Comparison of ENCODE assay signal across 10 mouse cellular contexts in the genomic region with DNA sequence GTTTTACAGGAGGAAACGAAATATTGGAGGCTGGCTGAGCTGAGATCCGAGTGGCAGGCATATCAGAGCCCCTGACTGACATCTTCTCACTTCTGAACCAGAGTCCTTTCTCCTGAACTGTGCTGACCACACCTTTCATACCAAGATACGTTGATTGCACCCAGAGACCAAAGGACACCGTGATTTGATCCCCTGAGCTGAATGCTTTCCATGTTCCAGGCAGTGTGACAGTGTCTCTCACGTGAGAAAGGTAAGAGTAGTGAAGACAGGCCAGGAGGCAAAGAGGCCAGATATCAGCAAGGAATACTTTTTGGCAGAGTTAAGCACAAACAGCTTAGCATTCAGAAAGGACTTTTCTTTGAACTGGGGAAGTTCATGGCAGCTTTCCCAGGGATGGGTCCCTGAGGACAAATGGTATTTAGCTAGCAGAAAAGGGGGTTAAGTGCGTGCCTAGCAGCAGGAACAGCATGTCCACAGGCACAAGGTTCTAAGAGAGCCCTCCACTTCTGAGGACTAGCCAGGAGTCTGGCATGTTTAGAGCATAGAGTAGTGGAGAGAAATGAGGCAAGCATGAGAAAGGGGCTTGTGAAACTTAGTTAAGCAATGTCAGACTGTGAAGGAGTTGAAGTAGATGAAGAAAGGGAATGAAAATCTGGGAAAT.
DNase-seq lines count a peak whose midpoint lies in the region; ATAC-seq and TF ChIP-seq lines count a peak whose summit lies in the region.
"Had no signal": no experiment of that assay in that cellular context is flagged by ENCODE, and none has a peak within 500 bp of the region (broad histone marks: within the 10 kb centered on the region; RNA-seq: fewer than 3 reads in every experiment).

No protein-coding gene starts in this region.

- H3K27ac ChIP-seq in limb, embryonic 13.5 days, result no peak overlapping the region; the same call in 1 of the 2 replicates
- H3K27ac ChIP-seq in limb, embryonic 10.5 days, result no peak overlapping the region
- peak overlapping the region; percentile 29; the same call in 1 of the 2 replicates for H3K27ac ChIP-seq in intestine, embryonic 16.5 days (ENCODE audit: low read length)
- H3K27ac ChIP-seq in liver, postnatal 0 days (ENCODE audit: low read depth), result no peak overlapping the region
- H3K27ac ChIP-seq: forebrain, embryonic 15.5 days; limb, embryonic 15.5 days had no signal

- no peak for TF ChIP-seq EP300 in liver, postnatal 0 days (IDR thresholded peaks at IDR 0.05; ENCODE audit: low read depth)

- H3K4me3 ChIP-seq in limb, embryonic 13.5 days, result no peak overlapping the region
- H3K4me3 ChIP-seq in limb, embryonic 10.5 days, result no peak overlapping the region
- no peak overlapping the region for H3K4me3 ChIP-seq in intestine, embryonic 16.5 days (ENCODE audit: low read length)
- no peak overlapping the region for H3K4me3 ChIP-seq in liver, postnatal 0 days (ENCODE audit: low read depth, low read length)
- H3K4me3 ChIP-seq: forebrain, embryonic 15.5 days; limb, embryonic 15.5 days had no signal

- no peak overlapping the region for H3K4me2 ChIP-seq in limb, embryonic 13.5 days (replicated peaks)
- no peak overlapping the region for H3K4me2 ChIP-seq in intestine, embryonic 16.5 days (ENCODE audit: low read depth, low read length)
- no peak overlapping the region for H3K4me2 ChIP-seq in liver, postnatal 0 days (ENCODE audit: low read depth, low read length)
- H3K4me2 ChIP-seq: forebrain, embryonic 15.5 days; limb, embryonic 15.5 days had no signal

- no peaks in the 10 kb centered on the region for H3K9me3 ChIP-seq in limb, embryonic 13.5 days
- no peaks in the 10 kb centered on the region for H3K9me3 ChIP-seq in limb, embryonic 10.5 days (replicated peaks)
- no peaks in the 10 kb centered on the region for H3K9me3 ChIP-seq in intestine, embryonic 16.5 days (ENCODE audit: control insufficient read depth, low read length)
- no peaks in the 10 kb centered on the region for H3K9me3 ChIP-seq in liver, postnatal 0 days (ENCODE audit: low read length)
- H3K9me3 ChIP-seq: forebrain, embryonic 15.5 days; limb, embryonic 15.5 days had no signal

- H3K9ac ChIP-seq in limb, embryonic 13.5 days, result no peak overlapping the region
- no peak overlapping the region for H3K9ac ChIP-seq in intestine, embryonic 16.5 days (ENCODE audit: low read depth, low read length)
- no peak overlapping the region for H3K9ac ChIP-seq in liver, postnatal 0 days (replicated peaks)
- H3K9ac ChIP-seq: forebrain, embryonic 15.5 days; limb, embryonic 15.5 days had no signal

- no peak for TF ChIP-seq CTCF in liver, postnatal 0 days (IDR thresholded peaks at IDR 0.05; ENCODE audit: low read depth)

- H3K4me1 ChIP-seq in limb, embryonic 13.5 days, result peaks cover 10% of the 10 kb centered on the region
- no peaks in the 10 kb centered on the region for H3K4me1 ChIP-seq in limb, embryonic 10.5 days
- no peaks in the 10 kb centered on the region; the same call in 1 of the 2 replicates for H3K4me1 ChIP-seq in intestine, embryonic 16.5 days (ENCODE audit: control insufficient read depth, insufficient read depth, low read length)
- no peaks in the 10 kb centered on the region for H3K4me1 ChIP-seq in liver, postnatal 0 days (ENCODE audit: insufficient read depth)
- H3K4me1 ChIP-seq: forebrain, embryonic 15.5 days had no signal

- H3K36me3 ChIP-seq in limb, embryonic 13.5 days, result no peaks in the 10 kb centered on the region
- H3K36me3 ChIP-seq in limb, embryonic 10.5 days, result no peaks in the 10 kb centered on the region
- no peaks in the 10 kb centered on the region for H3K36me3 ChIP-seq in intestine, embryonic 16.5 days (ENCODE audit: control insufficient read depth, insufficient read depth, low read length)
- no peaks in the 10 kb centered on the region for H3K36me3 ChIP-seq in liver, postnatal 0 days (replicated peaks; ENCODE audit: insufficient read depth, low read length)
- H3K36me3 ChIP-seq: forebrain, embryonic 15.5 days; limb, embryonic 15.5 days had no signal

- WGBS in limb, embryonic 13.5 days, result 46% methylated on average over 6 of the region's 6 CpGs
- 67% methylated on average over 6 of the region's 6 CpGs for WGBS in limb, embryonic 10.5 days
- 50% methylated on average over 6 of the region's 6 CpGs for WGBS in intestine, embryonic 16.5 days
- WGBS in liver, postnatal 0 days (ENCODE audit: insufficient replicate concordance), result 54% methylated on average over 6 of the region's 6 CpGs

- ATAC-seq in limb, embryonic 13.5 days (ENCODE audit: low FRiP score, low read depth), result 0 out of 2 replicates have a peak, but pooled peaks have one; percentile 30
- peak; percentile 95 for ATAC-seq in intestine, embryonic 16.5 days
- ATAC-seq in megakaryocyte progenitor cell, adult 5-6 weeks (replicated peaks; ENCODE audit: poor library complexity), result no peak
- no peak for ATAC-seq in liver, postnatal 0 days
- ATAC-seq: forebrain, embryonic 15.5 days; inflammation-experienced regulatory T-cells, adult 6 months had no signal

- no peaks in the 10 kb centered on the region for H3K27me3 ChIP-seq in limb, embryonic 13.5 days
- no peaks in the 10 kb centered on the region for H3K27me3 ChIP-seq in limb, embryonic 10.5 days (ENCODE audit: low read depth, poor library complexity, severe bottlenecking)
- H3K27me3 ChIP-seq in intestine, embryonic 16.5 days (replicated peaks; ENCODE audit: control insufficient read depth, insufficient read depth, low read length), result no peaks in the 10 kb centered on the region
- H3K27me3 ChIP-seq in liver, postnatal 0 days (ENCODE audit: insufficient read depth, low read length), result no peaks in the 10 kb centered on the region
- H3K27me3 ChIP-seq: forebrain, embryonic 15.5 days; limb, embryonic 15.5 days had no signal

- DNase-seq in limb, embryonic 10.5 days (ENCODE audit: low spot score), result no peak
- peak; percentile 3 for DNase-seq in fat pad, adult 2 months (ENCODE audit: extremely low read depth, low read depth, low spot score)
- peak; percentile 75 for DNase-seq in testis, postnatal 10 days (ENCODE audit: low spot score)
- DNase-seq in liver, postnatal 0 days, result no peak

Comparison
In these comparisons a context has a peak if more than half of its experiments do, and no peak if none do; other contexts are left out.
1. ATAC-seq: peak in limb, embryonic 13.5 days (single experiment) and intestine, embryonic 16.5 days (single experiment); none in megakaryocyte progenitor cell, adult 5-6 weeks (single experiment) and liver, postnatal 0 days (single experiment).
2. DNase-seq: peak in fat pad, adult 2 months (single experiment) and testis, postnatal 10 days (single experiment); none in limb, embryonic 10.5 days (single experiment) and liver, postnatal 0 days (single experiment).